Mouse (Mus musculus) hindbrain, embryonic 11.5 days (tissue): ENCODE measurements around the gene Gm20388. TPM values are rescaled to one million over a fixed set of nuclear protein-coding genes. Genes with fewer than 3 reads are reported as not detected.

Experiments used
- ATAC-seq: fragments of 200-750 bp; cut with Nextera tagmentation; 2 replicates; pipeline ENCODE4 v1.8.0; 2017; ENCODE audit warnings: mild to moderate bottlenecking, moderate TSS enrichment, moderate library complexity; ENCODE audit not compliant: low FRiP score
- DNase-seq: peaks from one replicate; pipeline ENCODE4 v3.0.0-alpha.2; 2015; ENCODE audit warnings: low spot score
- H3K27ac ChIP-seq: fragments of 300-500 bp; sonication (generic); 2 replicates; pipeline ENCODE4 v1.5.1; 2014; ENCODE audit warnings: mild to moderate bottlenecking, low read depth, low read length
- H3K27me3 ChIP-seq: fragments of 300-500 bp; sonication (generic); 2 replicates; pipeline ENCODE4 v1.6.1; 2014; ENCODE audit warnings: mild to moderate bottlenecking, low read length, moderate library complexity, mixed read lengths; ENCODE audit not compliant: control insufficient read depth, insufficient read depth
- H3K36me3 ChIP-seq: fragments of 300-500 bp; sonication (generic); 2 replicates; pipeline ENCODE4 v1.6.1; 2014; ENCODE audit warnings: mild to moderate bottlenecking, low read length, moderate library complexity, mixed read lengths; ENCODE audit not compliant: control insufficient read depth, insufficient read depth
- H3K4me1 ChIP-seq: fragments of 300-500 bp; sonication (generic); replicated peaks from 2 replicates; pipeline ENCODE4 v1.6.1; 2014; ENCODE audit warnings: low read length, mixed read lengths; ENCODE audit not compliant: control insufficient read depth, insufficient read depth
- H3K4me2 ChIP-seq: fragments of 300-500 bp; sonication (generic); replicated peaks from 2 replicates; pipeline ENCODE4 v1.6.1; 2014; ENCODE audit warnings: mild to moderate bottlenecking, low read depth, low read length
- H3K4me3 ChIP-seq: fragments of 300-500 bp; sonication (generic); 2 replicates; pipeline ENCODE4 v1.5.1; 2014; ENCODE audit warnings: low read depth, low read length
- H3K9ac ChIP-seq: fragments of 300-500 bp; sonication (generic); 2 replicates; pipeline ENCODE4 v1.6.1; 2014; ENCODE audit warnings: low read depth, low read length
- H3K9me3 ChIP-seq: fragments of 300-500 bp; sonication (generic); 2 replicates; pipeline ENCODE4 v1.6.1; 2016; ENCODE audit warnings: low read length; ENCODE audit not compliant: control insufficient read depth
- WGBS: fragments of 180-500 bp; shearing (Covaris S2); extraction: QIAGEN DNeasy Blood & Tissue Kit; methylation state at CpG from one replicate; pipeline ENCODE4 v1.1.7; 2014; 5-methylcytosine and 5-hydroxymethylcytosine counted together
- polyA plus RNA-seq: library from polyadenylated mRNA; unstranded; fragments of >200 nt; fragmentation: Nextera tagmentation; extraction: Ambion mirVana; gene quantifications from 2 replicates; pipeline ENCODE4 v1.2.1, GENCODE M21; 2014

Gm20388 gene
- polyA plus RNA-seq, 1 experiment from 2014 or later: 11.8 TPM

DNA sequence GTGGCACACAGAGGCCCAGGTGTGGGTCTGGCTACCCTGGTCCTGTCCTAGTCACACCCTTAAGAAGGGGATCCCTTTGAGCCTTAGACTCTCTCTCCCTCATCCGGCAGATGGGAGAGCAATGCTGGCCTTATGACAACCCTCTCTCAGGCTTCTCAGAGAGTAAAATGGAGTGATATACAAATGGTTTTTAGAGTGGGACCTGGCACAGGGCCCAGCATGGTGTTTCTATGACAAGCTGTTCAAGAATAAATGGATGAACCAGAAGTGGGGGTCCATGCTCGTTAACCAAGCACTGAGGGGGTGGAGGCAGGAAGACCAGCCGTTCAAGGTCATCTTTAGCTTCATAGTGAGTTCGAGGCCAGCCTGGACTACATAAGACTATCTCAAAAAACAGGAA, 4281.6 kb downstream of the Gm20388 start:
- Histone ChIP-seq H3K4me1 (no peaks in the 10 kb centered on the region), H3K27me3 (no peaks in the 10 kb centered on the region), H3K27ac (no peak overlapping the region), H3K4me2 (no peak overlapping the region), H3K9me3 (no peaks in the 10 kb centered on the region), H3K9ac (no peak overlapping the region), H3K36me3 (no peaks in the 10 kb centered on the region), H3K4me3 (no peak overlapping the region)
- WGBS: 91% methylated on average over 4 of the region's 4 CpGs
- ATAC-seq (no peak), DNase-seq (no peak)

DNA sequence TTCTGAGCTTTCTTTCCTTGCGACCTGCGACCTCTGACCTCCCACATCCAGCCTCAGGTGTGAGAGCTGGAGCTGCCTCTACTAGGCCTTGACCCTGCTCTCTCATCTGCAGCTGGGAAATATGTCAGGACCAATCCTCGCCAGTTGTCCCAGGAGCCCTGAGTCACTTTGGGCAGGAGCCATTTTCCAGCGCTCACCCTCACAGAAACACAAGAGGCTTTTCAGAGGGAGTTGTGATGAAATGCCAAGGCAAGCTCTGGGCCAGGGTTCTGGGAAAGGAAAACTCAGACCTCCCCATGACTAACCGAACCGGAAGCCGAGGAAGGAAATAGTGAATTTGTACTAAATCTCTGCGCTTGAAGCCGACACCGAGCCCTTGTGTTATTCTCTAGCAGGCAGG, 4282.3 kb downstream of the Gm20388 start:
- Histone ChIP-seq H3K27me3 (no peaks in the 10 kb centered on the region), H3K4me1 (no peaks in the 10 kb centered on the region), H3K36me3 (no peaks in the 10 kb centered on the region), H3K9me3 (no peaks in the 10 kb centered on the region), H3K4me3 (no peak overlapping the region), H3K4me2 (no peak overlapping the region), H3K9ac (no peak overlapping the region), H3K27ac (no peak overlapping the region)
- ATAC-seq (no peak), DNase-seq (no peak)
- WGBS: 86% methylated on average over 10 of the region's 10 CpGs

DNA sequence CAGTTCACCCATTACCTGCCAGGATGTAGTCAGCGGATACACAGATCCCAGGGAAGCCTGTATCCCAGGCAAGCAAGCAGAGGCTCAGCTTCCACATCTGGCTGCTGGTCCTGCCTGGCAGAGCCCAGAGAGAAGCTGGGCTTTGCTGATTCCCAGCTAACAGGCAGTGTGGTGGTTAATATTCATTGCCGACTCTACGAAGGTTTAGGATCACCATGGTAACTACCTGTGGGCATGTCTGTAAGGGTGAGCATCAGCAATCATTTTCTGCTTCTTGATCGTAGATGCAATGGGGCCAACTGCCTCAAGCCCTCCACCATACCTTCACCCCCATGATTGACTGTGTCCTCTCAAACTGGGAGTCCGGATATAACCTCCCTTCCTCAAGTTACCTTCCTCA, 4283.4 kb downstream of the Gm20388 start:
- no peaks in the 10 kb centered on the region for H3K36me3 ChIP-seq
- no peak for ATAC-seq
- H3K9me3 ChIP-seq: no peaks in the 10 kb centered on the region
- no peak overlapping the region for H3K4me2 ChIP-seq
- DNase-seq: no peak
- H3K27ac ChIP-seq: no peak overlapping the region
- no peak overlapping the region for H3K9ac ChIP-seq
- H3K27me3 ChIP-seq: no peaks in the 10 kb centered on the region
- H3K4me1 ChIP-seq: no peaks in the 10 kb centered on the region
- 70% methylated on average over 5 of the region's 5 CpGs for WGBS
- H3K4me3 ChIP-seq: no peak overlapping the region

DNA sequence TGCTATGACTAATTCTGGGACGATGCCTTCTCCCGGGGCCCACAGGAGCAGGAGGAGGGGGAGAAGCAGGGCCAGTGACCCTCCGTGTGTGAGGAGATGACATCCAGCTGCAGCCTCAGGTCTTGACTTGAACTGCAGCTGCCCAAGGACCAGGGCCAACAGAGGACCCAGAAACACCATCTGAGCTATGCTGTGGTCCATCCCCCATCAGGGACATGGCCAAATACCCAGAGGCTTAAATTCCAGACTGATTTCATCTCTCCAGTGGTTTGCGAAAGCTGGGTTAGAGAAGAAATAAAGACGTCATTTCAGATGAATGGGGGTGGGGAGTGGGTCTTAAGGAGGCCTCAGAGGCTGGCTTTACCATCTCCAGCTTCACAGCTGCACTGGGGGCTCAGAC, 4285.6 kb downstream of the Gm20388 start:
- Histone ChIP-seq H3K27ac (no peak overlapping the region), H3K9ac (no peak overlapping the region), H3K27me3 (no peaks in the 10 kb centered on the region), H3K4me3 (no peak overlapping the region), H3K4me1 (no peaks in the 10 kb centered on the region), H3K4me2 (no peak overlapping the region), H3K9me3 (no peaks in the 10 kb centered on the region), H3K36me3 (no peaks in the 10 kb centered on the region)
- 65% methylated on average over 5 of the region's 5 CpGs for WGBS
- DNase-seq (no peak), ATAC-seq (no peak)

DNA sequence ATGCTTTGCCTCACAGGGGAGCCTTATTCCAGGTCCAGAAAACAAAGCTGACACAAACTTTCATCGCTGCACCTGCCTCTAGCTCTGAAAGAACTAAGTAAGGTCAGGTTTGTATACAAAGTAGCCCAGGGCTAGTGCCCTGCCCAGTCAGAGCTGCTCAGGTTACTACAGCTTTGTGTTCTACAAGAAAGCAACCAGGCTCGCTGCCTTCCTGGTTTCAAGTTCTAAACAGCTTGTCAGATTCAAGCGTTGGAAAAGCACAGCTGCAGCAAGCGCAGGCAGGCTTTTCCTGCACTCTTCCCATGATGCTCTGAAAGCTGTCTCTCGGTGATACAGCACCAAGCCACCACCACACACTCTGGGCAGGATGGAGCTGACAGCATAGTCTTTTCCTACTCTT, 4286.2 kb downstream of the Gm20388 start:
- ATAC-seq: no peak
- Histone ChIP-seq H3K27me3 (no peaks in the 10 kb centered on the region), H3K9me3 (no peaks in the 10 kb centered on the region)

DNA sequence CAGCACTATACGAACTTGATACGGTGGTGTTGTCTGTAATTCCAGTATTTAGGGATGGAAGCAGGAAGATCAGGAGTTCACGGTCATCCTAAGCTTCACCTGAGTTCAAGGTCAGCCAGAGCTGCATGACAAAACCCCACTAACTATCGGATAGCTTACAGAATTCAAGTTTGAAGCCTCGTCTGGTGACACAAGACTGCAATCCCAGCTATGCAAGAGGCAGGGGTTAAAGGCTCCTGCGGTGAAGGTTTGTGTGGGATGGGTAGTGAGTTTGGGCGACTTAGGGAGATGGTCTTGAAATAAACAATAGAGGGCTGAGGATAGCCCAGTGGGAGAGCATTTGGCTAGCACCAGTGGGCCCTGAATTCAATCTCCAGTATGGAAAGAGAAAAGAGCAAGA, 4287.6 kb downstream of the Gm20388 start:
- H3K36me3 ChIP-seq: no peaks in the 10 kb centered on the region
- H3K4me3 ChIP-seq: no peak overlapping the region
- no peak overlapping the region for H3K27ac ChIP-seq
- no peaks in the 10 kb centered on the region for H3K27me3 ChIP-seq
- no peaks in the 10 kb centered on the region for H3K9me3 ChIP-seq
- no peaks in the 10 kb centered on the region for H3K4me1 ChIP-seq
- no peak overlapping the region for H3K9ac ChIP-seq
- WGBS: 70% methylated on average over 7 of the region's 7 CpGs
- DNase-seq (no peak), ATAC-seq (no peak)
- no peak overlapping the region for H3K4me2 ChIP-seq

More for the DNA sequence above, 4286.2 kb downstream of the Gm20388 start:
- no peak overlapping the region for H3K4me2 ChIP-seq
- H3K4me3 ChIP-seq: no peak overlapping the region
- H3K9ac ChIP-seq: no peak overlapping the region
- no peaks in the 10 kb centered on the region for H3K4me1 ChIP-seq
- 65% methylated on average over 5 of the region's 5 CpGs for WGBS
- H3K36me3 ChIP-seq: no peaks in the 10 kb centered on the region
- no peak for DNase-seq
- H3K27ac ChIP-seq: no peak overlapping the region

DNA sequence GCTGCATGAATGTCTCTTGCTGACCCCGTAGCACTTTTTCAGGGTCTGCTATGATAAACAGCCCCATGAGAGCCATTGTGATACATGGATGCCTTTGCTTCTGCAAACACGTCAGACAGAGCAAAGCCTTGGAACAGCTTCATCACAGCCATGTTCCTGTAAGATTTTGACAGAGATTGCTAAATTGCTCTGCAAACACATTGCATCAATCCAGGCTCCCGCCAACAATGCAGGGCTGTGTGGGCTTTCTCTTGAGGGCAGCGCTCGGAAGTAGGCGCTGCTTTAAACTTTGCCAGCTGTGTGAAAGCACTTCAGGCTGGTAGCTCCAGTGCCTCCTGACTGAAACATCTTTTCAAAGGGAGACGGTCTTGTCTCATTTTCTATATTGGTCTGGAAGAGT, 4289.8 kb downstream of the Gm20388 start:
- H3K27me3 ChIP-seq: no peaks in the 10 kb centered on the region
- no peak overlapping the region for H3K9ac ChIP-seq
- H3K4me1 ChIP-seq: no peaks in the 10 kb centered on the region
- ATAC-seq (no peak), DNase-seq (peak; percentile 13)
- WGBS: 67% methylated on average over 7 of the region's 7 CpGs
- H3K4me2 ChIP-seq: no peak overlapping the region
- no peaks in the 10 kb centered on the region for H3K36me3 ChIP-seq
- no peaks in the 10 kb centered on the region for H3K9me3 ChIP-seq
- no peak overlapping the region for H3K27ac ChIP-seq
- no peak overlapping the region for H3K4me3 ChIP-seq

DNA sequence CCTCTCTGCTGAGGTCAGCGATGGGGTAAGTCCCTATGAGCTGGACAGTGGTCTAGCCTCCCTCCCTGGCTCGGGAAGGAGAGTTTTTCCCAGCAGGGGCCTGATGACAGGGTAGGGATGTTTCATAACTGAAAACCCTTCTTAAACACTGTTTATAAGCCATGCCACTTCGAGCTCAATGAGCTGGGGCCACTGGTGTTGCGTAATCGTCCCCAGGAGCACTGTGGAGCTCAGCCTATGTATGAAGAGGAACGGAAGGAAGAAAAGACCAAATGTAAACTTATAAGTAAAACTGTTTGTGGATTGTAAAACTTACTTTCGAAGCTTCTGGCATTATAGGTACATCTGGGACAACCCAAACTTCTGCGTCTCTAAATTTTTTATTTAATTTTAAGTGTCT, 4291.1 kb downstream of the Gm20388 start:
- no peak overlapping the region for H3K9ac ChIP-seq
- no peaks in the 10 kb centered on the region for H3K36me3 ChIP-seq
- H3K4me1 ChIP-seq: no peaks in the 10 kb centered on the region
- H3K27ac ChIP-seq: no peak overlapping the region
- no peak for ATAC-seq
- WGBS: 91% methylated on average over 8 of the region's 8 CpGs
- H3K9me3 ChIP-seq: no peaks in the 10 kb centered on the region
- H3K27me3 ChIP-seq: no peaks in the 10 kb centered on the region
- DNase-seq: no peak
- H3K4me2 ChIP-seq: no peak overlapping the region
- no peak overlapping the region for H3K4me3 ChIP-seq

DNA sequence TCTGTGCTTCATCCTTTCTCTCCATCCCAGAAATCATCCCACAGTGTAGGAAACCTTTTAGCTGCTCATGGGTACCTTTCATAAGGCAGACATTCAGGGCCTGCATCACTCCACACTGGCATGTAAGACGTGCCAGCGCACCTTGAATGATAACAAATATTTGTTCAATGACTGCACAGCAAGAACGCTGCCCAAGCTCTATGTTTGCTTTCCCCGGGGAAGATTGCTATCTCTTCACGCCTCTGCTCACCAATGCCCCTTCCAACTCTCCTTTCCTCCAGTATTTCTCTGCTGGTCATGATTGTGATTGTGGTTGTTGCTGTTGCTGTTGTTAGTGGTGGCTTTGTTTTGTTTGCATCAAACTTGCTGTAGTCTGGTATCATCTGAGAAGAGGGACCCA, 4292.3 kb downstream of the Gm20388 start:
- H3K9ac ChIP-seq: no peak overlapping the region
- H3K27me3 ChIP-seq: no peaks in the 10 kb centered on the region
- 85% methylated on average over 5 of the region's 5 CpGs for WGBS
- DNase-seq: no peak
- no peaks in the 10 kb centered on the region for H3K9me3 ChIP-seq
- no peak for ATAC-seq
- no peak overlapping the region for H3K4me2 ChIP-seq
- no peak overlapping the region for H3K27ac ChIP-seq
- no peaks in the 10 kb centered on the region for H3K4me1 ChIP-seq
- H3K36me3 ChIP-seq: no peaks in the 10 kb centered on the region
- H3K4me3 ChIP-seq: no peak overlapping the region
